Mouse (Mus musculus) intestine, postnatal 0 days (tissue): Measurements from ENCODE around the gene Iqce. TPM values are rescaled to one million over a fixed set of nuclear protein-coding genes. Genes with fewer than 3 reads are reported as not detected.

Experiments
- ATAC-seq: fragments of 200-750 bp; cut with Nextera tagmentation; 2 replicates; pipeline ENCODE4 v1.8.0; 2017; ENCODE audit warnings: mild to moderate bottlenecking, moderate TSS enrichment, moderate library complexity
- H3K27ac ChIP-seq: fragments of 300-500 bp; sonication (generic); 2 replicates; pipeline ENCODE4 v1.5.1; 2014; ENCODE audit warnings: mild to moderate bottlenecking, low read depth, low read length, moderate library complexity
- H3K27me3 ChIP-seq: fragments of 300-500 bp; sonication (generic); replicated peaks from 2 replicates; pipeline ENCODE4 v1.6.1; 2014; ENCODE audit warnings: low read length, mixed read lengths; ENCODE audit not compliant: control insufficient read depth, insufficient read depth
- H3K36me3 ChIP-seq: fragments of 300-500 bp; sonication (generic); 2 replicates; pipeline ENCODE4 v1.6.1; 2014; ENCODE audit warnings: mild to moderate bottlenecking, moderate library complexity; ENCODE audit not compliant: control insufficient read depth, insufficient read depth
- H3K4me1 ChIP-seq: fragments of 300-500 bp; sonication (generic); replicated peaks from 2 replicates; pipeline ENCODE4 v1.6.1; 2014; ENCODE audit warnings: antibody characterized with exemption, low read length, mixed read lengths; ENCODE audit not compliant: control insufficient read depth, insufficient read depth
- H3K4me2 ChIP-seq: fragments of 300-500 bp; sonication (generic); replicated peaks from 2 replicates; pipeline ENCODE4 v1.6.1; 2014; ENCODE audit warnings: low read depth, mild to moderate bottlenecking, moderate library complexity
- H3K4me3 ChIP-seq: fragments of 300-500 bp; sonication (generic); 2 replicates; pipeline ENCODE4 v1.5.1; 2014; ENCODE audit warnings: low read depth, low read length
- H3K9ac ChIP-seq: fragments of 300-500 bp; sonication (generic); 2 replicates; pipeline ENCODE4 v1.6.1; 2014; ENCODE audit warnings: mild to moderate bottlenecking, low read depth, low read length
- H3K9me3 ChIP-seq: fragments of 300-500 bp; sonication (generic); 2 replicates; pipeline ENCODE4 v1.6.1; 2016; ENCODE audit warnings: mixed run types; ENCODE audit not compliant: control insufficient read depth
- CTCF ChIP-seq: sonication (generic); IDR thresholded peaks from 2 replicates; pipeline ENCODE4 v1.5.1; 2016; ENCODE audit warnings: low read depth, mild to moderate bottlenecking, control low read depth, antibody characterized with exemption, moderate library complexity
- WGBS: fragments of 180-500 bp; shearing (Covaris S2); extraction: QIAGEN DNeasy Blood & Tissue Kit; methylation state at CpG from one replicate; pipeline ENCODE4 v1.1.7; 2014; 5-methylcytosine and 5-hydroxymethylcytosine counted together
- polyA plus RNA-seq: library from polyadenylated mRNA; unstranded; fragments of >200 nt; fragmentation: Nextera tagmentation; extraction: Ambion mirVana; gene quantifications from 2 replicates; pipeline ENCODE4 v1.2.1, GENCODE M21; 2015

Gene Iqce
- polyA plus RNA-seq, 1 experiment from 2014 or later, result 5.7 TPM

DNA sequence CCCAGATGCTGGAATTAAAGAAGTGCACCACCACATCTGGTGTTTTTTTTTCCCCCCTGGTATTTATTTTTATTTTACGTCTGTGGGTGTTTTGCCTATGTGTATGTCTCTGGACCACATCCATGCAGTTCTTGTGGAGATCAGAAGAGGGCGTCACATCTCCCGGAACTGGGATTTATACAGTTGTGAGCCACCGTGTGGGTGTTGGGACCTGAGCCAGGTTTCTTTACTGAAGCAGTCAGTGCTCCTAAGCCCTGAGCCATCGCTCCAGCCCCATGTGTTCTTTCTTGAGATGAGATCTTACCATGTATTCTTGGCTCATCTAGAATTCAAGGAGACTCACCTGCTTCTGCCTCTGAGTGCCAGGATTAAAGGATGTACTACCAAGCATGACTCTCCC lies 8.9 kb upstream of the Iqce start:
- no peaks in the 10 kb centered on the region for H3K9me3 ChIP-seq
- no peak overlapping the region for H3K4me3 ChIP-seq
- no peaks in the 10 kb centered on the region for H3K27me3 ChIP-seq
- TF ChIP-seq CTCF, result 0 out of 2 replicates have a peak, but pooled peaks have one; percentile 3
- peaks cover 65% of the 10 kb centered on the region for H3K36me3 ChIP-seq
- WGBS, result 86% methylated on average over 5 of the region's 5 CpGs
- no peak for ATAC-seq
- H3K27ac ChIP-seq, result no peak overlapping the region
- no peak overlapping the region for H3K4me2 ChIP-seq
- no peak overlapping the region for H3K9ac ChIP-seq
- no peaks in the 10 kb centered on the region for H3K4me1 ChIP-seq

DNA sequence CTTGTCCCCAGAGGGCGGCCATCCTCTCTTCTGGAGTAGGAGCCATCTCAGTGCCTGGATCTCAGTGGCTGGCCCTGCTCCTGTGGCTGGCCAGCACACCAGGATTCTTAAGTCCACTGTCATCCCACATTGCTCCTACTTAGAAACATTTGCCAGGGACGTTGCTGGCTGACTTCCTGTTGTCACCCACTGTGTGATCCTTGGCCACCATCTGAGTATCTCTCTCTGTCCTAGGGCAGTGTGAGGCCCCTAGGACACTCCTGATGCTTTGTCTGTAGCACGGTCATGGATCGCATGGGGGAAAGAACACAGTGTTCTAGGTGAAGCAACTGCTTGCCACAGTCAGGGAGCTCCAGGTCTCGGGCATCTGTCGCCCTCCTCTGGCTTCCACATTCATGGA lies 8.1 kb upstream of the Iqce start:
- H3K4me2 ChIP-seq, result no peak overlapping the region
- H3K27ac ChIP-seq, result no peak overlapping the region
- no peak overlapping the region for H3K9ac ChIP-seq
- 86% methylated on average over 6 of the region's 6 CpGs for WGBS
- no peak for TF ChIP-seq CTCF
- no peaks in the 10 kb centered on the region for H3K27me3 ChIP-seq
- 0 out of 2 replicates have a peak, but pooled peaks cover 3% of the 10 kb centered on the region for H3K4me1 ChIP-seq
- no peaks in the 10 kb centered on the region for H3K9me3 ChIP-seq
- no peak for ATAC-seq
- peaks cover 59% of the 10 kb centered on the region for H3K36me3 ChIP-seq
- H3K4me3 ChIP-seq, result no peak overlapping the region

DNA sequence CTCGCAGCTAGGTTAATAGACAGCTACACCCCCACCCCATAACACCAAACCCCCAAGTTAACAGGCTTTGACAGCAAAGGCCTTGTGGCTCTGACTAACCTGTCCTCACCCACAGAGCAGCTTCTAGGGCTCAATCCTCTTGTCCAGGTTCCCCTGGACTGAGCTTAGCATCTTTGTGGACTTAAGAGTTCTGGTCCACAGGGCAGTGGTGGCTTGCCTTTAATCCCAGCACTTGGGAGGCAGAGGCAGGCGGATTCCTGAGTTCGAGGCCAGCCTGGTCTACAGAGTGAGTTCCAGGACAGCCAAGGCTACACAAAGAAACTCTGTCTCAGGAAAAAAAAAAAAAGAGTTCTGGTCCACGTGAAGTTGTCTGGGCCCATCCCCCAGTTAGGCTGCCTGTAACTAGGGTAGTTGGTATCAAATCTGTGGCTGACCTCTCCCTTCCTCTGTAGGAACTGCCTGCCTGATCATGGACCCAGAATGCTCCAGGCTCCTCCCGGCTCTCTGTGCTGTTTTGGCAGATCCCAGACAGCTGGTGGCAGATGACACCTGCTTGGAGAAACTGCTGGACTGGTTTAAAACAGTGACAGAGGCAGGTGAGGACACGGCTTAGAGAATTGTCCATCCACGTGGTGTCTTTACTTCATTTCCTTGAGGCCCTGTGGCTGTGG lies 3.5 kb upstream of the Iqce start:
- WGBS, result 44% methylated on average over 7 of the region's 7 CpGs

DNA sequence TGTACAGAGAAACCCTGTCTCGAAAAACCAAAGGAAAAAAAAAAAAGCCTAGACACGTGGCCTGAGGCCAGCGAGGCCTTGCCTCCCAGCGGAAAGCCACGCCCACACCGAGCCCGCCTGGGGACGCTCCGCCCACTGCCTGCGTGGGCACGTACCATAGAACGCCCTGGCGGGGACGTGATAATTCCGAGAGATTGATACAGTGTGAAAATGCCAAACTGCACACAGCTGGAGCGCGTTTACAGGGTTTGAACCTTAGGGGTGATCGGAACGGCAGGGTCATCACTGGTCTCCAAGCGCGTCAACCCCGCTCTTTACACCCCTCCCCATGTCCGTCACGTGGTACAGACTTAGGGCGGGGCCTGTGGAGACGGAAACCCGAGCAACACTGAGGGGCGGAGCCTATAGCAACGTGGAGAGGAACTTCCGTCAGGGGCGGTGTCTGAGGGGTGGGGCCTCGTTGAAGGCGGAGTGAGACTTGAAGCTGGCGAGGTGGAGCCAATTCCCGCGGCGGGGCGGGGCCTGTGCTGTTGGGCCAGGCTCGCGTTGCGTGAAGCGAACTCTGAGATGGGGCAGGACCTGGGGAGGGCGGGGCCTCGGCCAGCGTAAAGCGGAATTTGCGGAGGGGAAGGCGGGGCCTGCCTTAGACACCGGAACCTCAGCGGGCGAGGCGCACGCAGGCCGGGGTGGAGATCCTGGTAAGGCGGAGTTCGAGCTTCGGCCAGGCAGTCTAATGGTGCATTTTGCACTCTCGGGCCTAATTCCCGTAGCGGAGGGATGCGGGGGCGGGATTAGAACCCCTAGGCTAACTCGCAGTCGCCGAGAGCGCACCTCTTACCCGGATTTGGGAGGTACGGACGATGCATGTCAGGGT lies 2.4 kb upstream of the Iqce start, which contains the start of gene Brat1:
Brat1 (plus strand) TSS at position 634 of the 874 bp plus-strand sequence.
- peak within 1 kb of the TSS; percentile 85 for H3K27ac ChIP-seq
- peaks cover 4% of the 10 kb centered on the region; the same call in 1 of the 2 replicates for H3K36me3 ChIP-seq
- H3K9me3 ChIP-seq, result no peaks in the 10 kb centered on the region
- peak; percentile 93 for ATAC-seq
- 0 out of 2 replicates have a peak, but pooled peaks cover 6% of the 10 kb centered on the region for H3K4me1 ChIP-seq
- WGBS, result under 1% methylated on average over 68 of the region's 69 CpGs
- H3K4me2 ChIP-seq, result peak within 1 kb of the TSS; percentile 76
- TF ChIP-seq CTCF, result no peak
- no peaks in the 10 kb centered on the region for H3K27me3 ChIP-seq
- peak within 1 kb of the TSS; percentile 62 for H3K9ac ChIP-seq
- peak within 1 kb of the TSS; percentile 50 for H3K4me3 ChIP-seq

More for the DNA sequence above, 3.5 kb upstream of the Iqce start:
- Histone ChIP-seq H3K4me3 (peak overlapping the region; percentile 50), H3K9me3 (no peaks in the 10 kb centered on the region), H3K27me3 (no peaks in the 10 kb centered on the region), H3K27ac (peak overlapping the region; percentile 77), H3K9ac (peak overlapping the region; percentile 62), H3K4me1 (0 out of 2 replicates have a peak, but pooled peaks cover 6% of the 10 kb centered on the region), H3K36me3 (peaks cover 13% of the 10 kb centered on the region; the same call in 1 of the 2 replicates), H3K4me2 (peak overlapping the region; percentile 76)
- TF ChIP-seq CTCF, result no peak
- ATAC-seq, result no peak

DNA sequence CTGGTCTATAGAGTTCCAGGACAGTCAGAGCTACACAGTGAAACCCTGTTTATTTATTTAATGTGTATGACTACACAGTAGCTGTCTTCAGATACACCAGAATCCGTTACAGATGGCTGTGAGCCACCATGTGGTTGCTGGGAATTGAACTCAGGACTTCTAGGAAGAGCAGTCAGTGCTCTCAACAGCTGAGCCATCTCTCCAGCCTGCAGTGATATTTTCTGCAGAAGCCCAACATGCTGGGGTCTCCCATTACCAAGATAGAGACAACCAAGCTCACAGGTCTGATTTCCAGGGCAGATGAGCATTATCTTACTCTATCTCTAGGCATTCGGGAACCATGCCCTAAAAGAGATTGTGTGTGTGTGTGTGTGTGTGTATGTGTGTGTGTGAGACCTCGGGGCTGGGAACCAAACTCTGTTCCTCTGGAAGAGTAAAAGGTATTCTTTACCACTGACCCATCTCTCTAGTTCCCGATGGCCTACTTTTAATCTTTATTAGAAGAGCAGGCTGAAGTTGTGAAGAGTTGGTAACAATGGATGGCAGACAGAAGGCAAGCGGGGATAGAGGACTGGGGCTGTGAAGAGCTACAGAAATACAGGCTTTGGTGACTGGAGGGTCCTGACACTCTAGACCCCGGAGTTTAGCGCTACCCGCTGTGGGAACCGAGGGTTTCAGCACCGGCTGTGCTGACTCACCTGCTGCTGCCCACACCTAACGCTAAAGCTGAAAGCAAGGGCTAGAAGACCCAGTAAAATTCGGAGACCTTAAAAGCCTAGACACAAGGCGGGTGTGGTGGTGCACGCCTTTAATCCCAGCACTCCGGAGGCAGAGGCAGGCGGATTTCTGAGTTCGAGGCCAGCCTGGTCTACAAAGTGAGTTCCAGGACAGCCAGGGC lies 1.6 kb upstream of the Iqce start:
- 0 out of 2 replicates have a peak, but pooled peaks cover 6% of the 10 kb centered on the region for H3K4me1 ChIP-seq
- no peaks in the 10 kb centered on the region for H3K27me3 ChIP-seq
- 26% methylated on average over 17 of the region's 17 CpGs for WGBS
- peak overlapping the region; percentile 85; the same call in 1 of the 2 replicates for H3K27ac ChIP-seq
- peak overlapping the region; percentile 61 for H3K4me2 ChIP-seq
- peaks cover 4% of the 10 kb centered on the region; the same call in 1 of the 2 replicates for H3K36me3 ChIP-seq
- peak overlapping the region; percentile 51 for H3K9ac ChIP-seq
- peak overlapping the region; percentile 50 for H3K4me3 ChIP-seq
- no peak for ATAC-seq
- no peak for TF ChIP-seq CTCF
- no peaks in the 10 kb centered on the region for H3K9me3 ChIP-seq
